Mouse (Mus musculus) hindbrain, embryonic 14.5 days (tissue): ENCODE results near the gene Olfr1423. TPM values are rescaled to one million over a fixed set of nuclear protein-coding genes. Genes with fewer than 3 reads are reported as not detected.
"Not testable (repeated sequence)": the region's sequence is repeated elsewhere in the genome, so short reads cannot be mapped to it uniquely, and the experiment has no call there.

Experiments used
- ATAC-seq: fragments of 200-750 bp; cut with Nextera tagmentation; 2 replicates; pipeline ENCODE4 v1.8.0; 2017; ENCODE audit warnings: moderate number of reproducible peaks, mild to moderate bottlenecking, moderate TSS enrichment, moderate library complexity; ENCODE audit not compliant: low FRiP score
- DNase-seq: peaks from one replicate; pipeline ENCODE4 v3.0.0-alpha.2; 2015; ENCODE audit warnings: low spot score
- H3K27ac ChIP-seq: fragments of 300-500 bp; sonication (generic); 2 replicates; pipeline ENCODE4 v1.5.1; 2014; ENCODE audit warnings: mild to moderate bottlenecking, moderate library complexity
- H3K27me3 ChIP-seq: fragments of 300-500 bp; sonication (generic); 2 replicates; pipeline ENCODE4 v1.6.1; 2014; ENCODE audit warnings: mild to moderate bottlenecking, low read length, mixed read lengths; ENCODE audit not compliant: control insufficient read depth, insufficient read depth
- H3K36me3 ChIP-seq: fragments of 300-500 bp; sonication (generic); replicated peaks from 2 replicates; pipeline ENCODE4 v1.6.1; 2014; ENCODE audit not compliant: control insufficient read depth, insufficient read depth
- H3K4me1 ChIP-seq: fragments of 300-500 bp; sonication (generic); replicated peaks from 2 replicates; pipeline ENCODE4 v1.6.1; 2014; ENCODE audit warnings: antibody characterized with exemption, low read length, mixed read lengths; ENCODE audit not compliant: control insufficient read depth, insufficient read depth
- H3K4me2 ChIP-seq: fragments of 300-500 bp; sonication (generic); replicated peaks from 2 replicates; pipeline ENCODE4 v1.6.1; 2014; ENCODE audit warnings: mild to moderate bottlenecking, moderate library complexity
- H3K4me3 ChIP-seq: fragments of 300-500 bp; sonication (generic); replicated peaks from 2 replicates; pipeline ENCODE4 v1.5.1; 2014; ENCODE audit warnings: mild to moderate bottlenecking, low read length
- H3K9ac ChIP-seq: fragments of 300-500 bp; sonication (generic); 2 replicates; pipeline ENCODE4 v1.6.1; 2014
- H3K9me3 ChIP-seq: fragments of 300-500 bp; sonication (generic); 2 replicates; pipeline ENCODE4 v1.6.1; 2016; ENCODE audit warnings: low read length; ENCODE audit not compliant: control insufficient read depth
- WGBS: fragments of 180-500 bp; shearing (Covaris S2); extraction: QIAGEN DNeasy Blood & Tissue Kit; methylation state at CpG from one replicate; pipeline ENCODE4 v1.1.7; 2014; 5-methylcytosine and 5-hydroxymethylcytosine counted together
- polyA plus RNA-seq: library from polyadenylated mRNA; unstranded; fragments of >200 nt; fragmentation: Nextera tagmentation; extraction: Ambion mirVana; gene quantifications from 2 replicates; pipeline ENCODE4 v1.2.1, GENCODE M21; 2014

The Olfr1423 gene
- polyA plus RNA-seq, 1 experiment from 2014 or later = not detected

DNA sequence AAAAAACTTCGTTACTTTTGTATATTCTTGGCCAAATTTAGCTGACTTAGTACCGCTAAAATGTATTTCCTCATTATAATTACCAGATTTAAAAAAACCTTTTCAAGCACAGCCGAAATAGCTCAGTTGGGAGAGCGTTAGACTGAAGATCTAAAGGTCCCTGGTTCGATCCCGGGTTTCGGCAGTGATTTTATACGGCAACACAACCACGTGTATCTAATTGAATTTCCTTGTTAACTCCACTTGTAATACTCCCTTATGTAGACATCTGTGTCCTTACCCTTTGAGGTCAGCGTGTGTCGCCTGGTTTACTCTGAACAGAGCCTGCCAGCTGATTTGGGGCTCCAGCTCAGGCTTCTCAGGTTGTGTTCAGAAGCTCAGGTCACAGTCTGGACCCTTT lies 39.0 kb downstream of the Olfr1423 start:
- Histone ChIP-seq H3K4me2 (peak overlapping the region; percentile 37), H3K4me3 (peak overlapping the region; percentile 3; the same call in 1 of the 2 replicates), H3K4me1 (peaks cover 7% of the 10 kb centered on the region), H3K27ac (no peak overlapping the region), H3K9me3 (no peaks in the 10 kb centered on the region), H3K36me3 (no peaks in the 10 kb centered on the region), H3K9ac (no peak overlapping the region), H3K27me3 (no peaks in the 10 kb centered on the region)
- ATAC-seq (peak; percentile 10; the same call in 1 of the 2 replicates), DNase-seq (peak; percentile 82)
- 2% methylated on average over 11 of the region's 11 CpGs for WGBS

DNA sequence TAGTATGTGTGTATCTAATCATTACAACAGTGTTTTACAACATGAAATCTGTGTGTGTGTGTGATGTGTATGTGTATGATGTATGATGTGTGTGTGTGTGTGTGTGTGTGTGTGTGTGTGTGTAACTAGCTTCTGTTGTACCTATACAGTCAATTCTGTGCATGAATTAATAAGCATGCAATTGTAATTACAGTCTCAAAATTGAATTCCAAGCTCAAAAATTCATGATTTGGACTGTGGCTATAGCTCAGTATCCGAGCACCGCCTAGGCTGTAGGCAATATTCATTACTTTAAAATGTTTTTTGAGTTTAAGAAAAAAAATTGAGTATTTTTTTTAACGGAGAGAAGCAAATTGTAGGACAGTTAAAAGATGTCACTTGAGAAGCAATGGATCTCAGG lies 39.4 kb downstream of the Olfr1423 start:
- WGBS = 29% methylated on average over 3 of the region's 3 CpGs

DNA sequence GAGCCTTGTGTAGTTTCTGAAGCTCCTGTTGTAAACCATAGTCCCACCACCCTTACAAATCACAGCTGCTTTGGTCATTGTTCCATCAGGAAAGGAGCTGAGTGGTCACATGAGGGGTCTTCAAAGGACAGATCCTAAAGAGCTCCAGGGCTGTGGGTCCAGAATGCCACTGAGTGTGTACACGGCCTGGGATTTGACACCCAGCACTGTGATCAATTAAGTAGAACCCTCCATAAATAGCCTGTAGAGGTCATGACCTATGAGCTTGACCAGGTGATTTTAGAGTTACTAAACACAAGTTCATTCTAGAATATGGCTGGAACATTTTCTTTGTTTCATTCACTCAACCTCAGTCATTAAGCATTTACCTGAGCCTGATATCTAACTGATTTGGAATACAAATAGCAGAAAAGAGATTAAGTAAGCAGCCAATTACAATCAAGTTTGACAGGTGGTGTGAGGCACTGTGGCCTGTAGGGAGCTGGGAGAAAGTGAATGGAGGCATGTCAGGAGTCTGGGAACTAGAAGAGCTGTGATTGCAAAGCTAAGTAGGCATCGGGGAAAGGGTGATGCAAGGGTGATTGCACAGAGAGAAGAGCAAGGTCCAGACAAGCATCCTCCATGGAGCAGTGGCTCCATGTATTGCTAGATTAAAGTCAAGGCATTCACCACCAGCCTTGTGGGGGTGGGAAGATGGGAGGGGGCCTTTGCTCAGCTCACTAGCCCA lies 45.2 kb downstream of the Olfr1423 start:
- WGBS = 70% methylated on average over 2 of the region's 2 CpGs
- Histone ChIP-seq H3K27me3 (no peaks in the 10 kb centered on the region), H3K27ac (no peak overlapping the region), H3K4me3 (no peak overlapping the region), H3K4me1 (no peaks in the 10 kb centered on the region), H3K36me3 (peaks cover 48% of the 10 kb centered on the region), H3K9ac (no peak overlapping the region), H3K9me3 (no peaks in the 10 kb centered on the region), H3K4me2 (no peak overlapping the region)
- DNase-seq (no peak), ATAC-seq (no peak)

More for the DNA sequence above, 39.4 kb downstream of the Olfr1423 start:
- Histone ChIP-seq H3K4me2 (no peak overlapping the region), H3K27me3 (no peaks in the 10 kb centered on the region), H3K27ac (no peak overlapping the region), H3K36me3 (no peaks in the 10 kb centered on the region), H3K4me1 (peaks cover 7% of the 10 kb centered on the region), H3K9ac (no peak overlapping the region), H3K4me3 (no peak overlapping the region), H3K9me3 (no peaks in the 10 kb centered on the region)
- DNase-seq (no peak), ATAC-seq (no peak)

DNA sequence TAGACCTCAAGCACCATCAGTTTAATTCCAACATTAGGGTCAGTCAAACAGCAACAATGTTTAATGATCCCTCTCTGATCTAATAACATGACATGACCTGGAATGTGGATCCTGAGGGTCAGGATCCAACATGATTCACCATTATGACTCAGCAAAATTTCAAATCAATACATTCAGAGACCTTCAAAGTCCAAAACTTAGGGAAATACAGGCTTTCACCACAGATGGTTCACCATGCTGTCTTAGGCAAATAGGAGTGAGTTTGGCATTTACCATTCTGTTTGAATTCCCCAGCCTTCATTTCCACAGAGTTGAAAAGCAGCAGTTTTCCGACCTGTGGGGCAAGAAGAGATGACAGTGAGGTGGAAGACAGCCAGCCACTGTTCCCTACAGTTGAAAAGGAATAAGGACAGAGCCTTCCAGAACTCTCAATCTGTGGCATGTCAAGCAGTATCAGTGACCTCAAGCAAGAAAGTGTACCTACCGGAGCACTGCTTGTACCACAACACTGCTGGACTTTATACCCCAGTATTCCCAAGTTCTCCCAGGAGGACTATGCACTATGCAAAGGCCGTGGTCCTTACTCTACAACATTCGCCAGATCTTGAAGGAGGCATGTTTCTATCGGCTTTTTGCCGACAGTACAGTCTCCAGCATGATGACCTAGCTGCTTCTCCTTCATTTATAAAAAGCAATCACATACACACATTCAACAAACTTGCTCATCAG lies 46.2 kb downstream of the Olfr1423 start:
- ATAC-seq = no peak
- peaks cover 58% of the 10 kb centered on the region for H3K36me3 ChIP-seq

DNA sequence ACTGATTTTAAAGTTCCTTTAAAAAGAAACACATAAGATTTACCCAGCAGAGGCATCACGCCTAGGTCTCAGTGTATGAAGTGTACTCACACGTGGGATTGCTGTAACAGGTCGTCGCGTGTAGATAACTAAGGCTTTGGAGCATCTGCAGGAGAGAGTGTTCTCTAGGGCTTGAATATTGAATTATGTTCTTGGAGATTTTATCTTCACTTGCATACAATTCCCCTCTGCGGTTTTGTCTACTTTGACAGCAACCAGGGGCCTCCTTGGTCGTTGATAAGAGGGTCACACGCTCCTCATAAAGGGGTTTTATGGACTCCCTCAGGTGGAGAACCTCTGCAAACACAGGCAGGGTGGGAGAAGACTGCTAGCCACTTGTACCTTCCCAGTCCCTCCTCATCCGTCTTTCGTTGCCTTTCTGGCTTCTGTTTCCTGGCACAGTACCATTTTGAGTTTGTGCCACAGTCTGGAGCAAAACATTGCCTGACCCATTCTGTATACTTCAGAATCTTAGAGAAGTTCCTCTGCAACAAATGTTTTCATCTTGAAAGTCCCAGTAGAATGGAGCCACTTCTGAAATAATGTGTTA lies 48.6 kb downstream of the Olfr1423 start:
- 97% methylated on average over 10 of the region's 10 CpGs for WGBS
- peaks cover 81% of the 10 kb centered on the region for H3K36me3 ChIP-seq
- H3K4me2 ChIP-seq = no peak overlapping the region
- H3K9ac ChIP-seq = no peak overlapping the region
- H3K9me3 ChIP-seq = no peaks in the 10 kb centered on the region
- no peaks in the 10 kb centered on the region for H3K4me1 ChIP-seq
- no peak for DNase-seq
- ATAC-seq = no peak
- no peak overlapping the region for H3K4me3 ChIP-seq
- H3K27ac ChIP-seq = no peak overlapping the region
- H3K27me3 ChIP-seq = no peaks in the 10 kb centered on the region

More for the DNA sequence above, 46.2 kb downstream of the Olfr1423 start:
- WGBS = 93% methylated on average over 6 of the region's 6 CpGs
- H3K27me3 ChIP-seq = no peaks in the 10 kb centered on the region
- H3K4me3 ChIP-seq = no peak overlapping the region
- no peaks in the 10 kb centered on the region for H3K4me1 ChIP-seq
- H3K27ac ChIP-seq = no peak overlapping the region
- no peak overlapping the region for H3K4me2 ChIP-seq
- no peak for DNase-seq
- no peaks in the 10 kb centered on the region for H3K9me3 ChIP-seq
- H3K9ac ChIP-seq = no peak overlapping the region

DNA sequence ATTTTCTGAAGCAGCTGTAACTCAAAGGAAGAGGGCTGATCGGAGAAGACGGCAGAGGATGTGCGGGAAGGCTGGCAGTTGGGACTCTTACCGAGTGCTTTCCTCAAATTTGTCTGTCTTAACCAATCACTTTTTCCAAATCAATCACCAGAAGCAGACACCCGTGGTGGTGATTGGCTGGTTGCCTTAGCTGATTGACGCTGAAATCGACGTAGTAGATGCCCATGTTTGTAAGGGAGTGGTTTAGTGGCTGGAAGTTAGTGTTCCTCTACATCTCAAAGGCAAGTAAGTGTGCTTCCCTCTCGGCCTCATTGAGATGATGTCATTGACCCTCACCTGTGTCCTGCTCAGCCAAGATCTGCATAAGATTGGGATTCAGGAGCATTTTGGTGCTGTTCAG lies 49.1 kb downstream of the Olfr1423 start:
- peaks cover 86% of the 10 kb centered on the region for H3K36me3 ChIP-seq
- H3K27me3 ChIP-seq = no peaks in the 10 kb centered on the region
- no peak overlapping the region for H3K27ac ChIP-seq
- 95% methylated on average over 9 of the region's 9 CpGs for WGBS
- no peaks in the 10 kb centered on the region for H3K4me1 ChIP-seq
- H3K4me3 ChIP-seq = no peak overlapping the region
- H3K4me2 ChIP-seq = no peak overlapping the region
- no peak overlapping the region for H3K9ac ChIP-seq
- DNase-seq (no peak), ATAC-seq (no peak)
- H3K9me3 ChIP-seq = no peaks in the 10 kb centered on the region

DNA sequence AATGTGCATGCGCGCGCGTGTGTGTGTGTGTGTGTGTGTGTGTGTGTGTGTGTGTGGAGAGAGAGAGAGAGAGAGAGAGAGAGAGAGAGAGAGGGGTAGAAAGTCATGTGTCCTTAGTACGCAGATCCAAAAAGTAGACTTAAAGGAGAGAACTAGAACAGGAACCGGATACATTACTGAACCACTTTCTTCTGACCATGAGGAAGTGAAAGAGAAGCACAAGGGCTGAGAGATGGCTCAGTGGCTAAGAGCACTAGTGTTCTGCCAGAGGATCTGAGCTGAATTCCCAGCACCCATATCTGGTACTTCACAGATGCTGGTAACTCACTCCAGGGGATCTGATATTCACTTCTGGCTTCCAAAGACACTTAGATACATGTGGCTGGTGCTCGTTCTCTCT lies 51.8 kb downstream of the Olfr1423 start:
- no peak overlapping the region for H3K27ac ChIP-seq
- H3K9ac ChIP-seq = no peak overlapping the region
- no peaks in the 10 kb centered on the region for H3K27me3 ChIP-seq
- H3K4me3 ChIP-seq = no peak overlapping the region
- DNase-seq (no peak), ATAC-seq (no peak)
- H3K4me2 ChIP-seq = no peak overlapping the region
- H3K9me3 ChIP-seq = no peaks in the 10 kb centered on the region
- H3K36me3 ChIP-seq = peaks cover 98% of the 10 kb centered on the region
- no peaks in the 10 kb centered on the region for H3K4me1 ChIP-seq
- 98% methylated on average over 7 of the region's 7 CpGs for WGBS

DNA sequence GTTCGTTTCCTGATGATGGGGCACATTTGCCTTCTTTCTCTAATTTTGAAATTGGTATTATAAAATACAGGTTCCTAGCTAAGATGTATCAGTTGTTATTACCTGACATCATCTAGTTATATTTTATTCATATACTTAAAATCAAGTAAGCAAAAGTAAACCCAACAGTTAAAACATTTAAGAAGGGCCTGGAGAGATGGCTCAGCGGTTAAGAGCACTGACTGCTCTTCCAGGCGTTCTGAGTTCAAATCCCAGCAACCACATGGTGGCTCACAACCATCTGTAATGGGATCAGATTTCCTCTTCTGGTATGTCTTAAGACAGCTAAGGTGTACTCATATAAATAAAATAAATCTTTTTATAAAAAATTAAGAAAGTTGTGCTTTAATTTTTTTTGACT lies 53.3 kb downstream of the Olfr1423 start:
- H3K9ac ChIP-seq = no peak overlapping the region
- peaks cover 99% of the 10 kb centered on the region for H3K36me3 ChIP-seq
- no peak overlapping the region for H3K4me3 ChIP-seq
- H3K9me3 ChIP-seq = no peaks in the 10 kb centered on the region
- DNase-seq (no peak), ATAC-seq (no peak)
- no peak overlapping the region for H3K27ac ChIP-seq
- H3K4me2 ChIP-seq = no peak overlapping the region
- no peaks in the 10 kb centered on the region for H3K27me3 ChIP-seq
- H3K4me1 ChIP-seq = no peaks in the 10 kb centered on the region
- WGBS = 95% methylated on average over 3 of the region's 3 CpGs

DNA sequence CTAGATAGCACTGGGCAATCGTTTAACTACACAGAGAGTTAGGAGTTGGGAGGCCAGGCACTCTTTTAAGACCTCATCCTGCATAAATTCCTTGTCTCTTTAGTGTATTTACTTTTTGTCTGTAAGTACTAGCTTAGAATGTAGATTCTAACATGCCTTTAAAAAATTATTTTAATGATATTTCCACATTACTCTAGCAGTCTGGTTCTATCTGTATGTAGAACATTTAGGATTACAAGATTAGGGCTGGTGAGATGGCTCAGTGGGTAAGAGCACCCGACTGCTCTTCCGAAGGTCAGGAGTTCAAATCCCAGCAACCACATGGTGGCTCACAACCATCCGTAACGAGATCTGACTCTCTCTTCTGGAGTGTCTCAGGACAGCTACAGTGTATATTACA lies 56.5 kb downstream of the Olfr1423 start:
- H3K36me3 ChIP-seq = peaks cover 99% of the 10 kb centered on the region
- H3K9me3 ChIP-seq, H3K4me2 ChIP-seq, H3K4me3 ChIP-seq, H3K27me3 ChIP-seq, DNase-seq, H3K4me1 ChIP-seq, H3K27ac ChIP-seq, ATAC-seq, H3K9ac ChIP-seq: not testable (repeated sequence)
- 81% methylated on average over 5 of the region's 5 CpGs for WGBS
